Mouse (Mus musculus) spleen, adult 2 months (tissue): Measurements from ENCODE around the gene Ncf1. TPM values are rescaled to one million over a fixed set of nuclear protein-coding genes. Genes with fewer than 3 reads are reported as not detected.

ENCODE experiments used
- DNase-seq, 2 experiments: peaks; one replicate each; pipeline versions ENCODE4 v3.0.0 to v3.0.0-alpha.2; 2012 to 2021; ENCODE audit warnings: low spot score in 2 of 2, low read depth in 1 of 2
- H3K27ac ChIP-seq: fragments of 200-500 bp; 2 replicates; pipeline ENCODE4 v1.5.1; 2012; ENCODE audit warnings: low read length, inconsistent platforms; ENCODE audit not compliant: insufficient read depth
- H3K27me3 ChIP-seq: fragments of 200-500 bp; 2 replicates; pipeline ENCODE4 v1.6.1; 2012; ENCODE audit warnings: mild to moderate bottlenecking, moderate library complexity, low read length, inconsistent platforms; ENCODE audit not compliant: control insufficient read depth, insufficient read depth
- H3K36me3 ChIP-seq: fragments of 200-500 bp; 2 replicates; pipeline ENCODE4 v1.6.1; 2012; ENCODE audit warnings: mild to moderate bottlenecking, low read length, inconsistent platforms; ENCODE audit not compliant: control insufficient read depth, insufficient read depth
- H3K4me1 ChIP-seq: fragments of 200-500 bp; 2 replicates; pipeline ENCODE4 v1.6.1; 2011; ENCODE audit warnings: inconsistent platforms; ENCODE audit not compliant: control insufficient read depth, insufficient read depth, insufficient read length
- H3K4me3 ChIP-seq: fragments of 200-500 bp; 2 replicates; pipeline ENCODE4 v1.5.1; 2011; ENCODE audit warnings: mild to moderate bottlenecking, inconsistent platforms; ENCODE audit not compliant: insufficient read depth, insufficient read length; ENCODE audit errors: extremely low read depth
- CTCF ChIP-seq: fragments of 200-500 bp; IDR thresholded peaks from 2 replicates; pipeline ENCODE4 v1.5.1; 2011; ENCODE audit warnings: mild to moderate bottlenecking, inconsistent platforms; ENCODE audit not compliant: insufficient read depth, insufficient read length, insufficient replicate concordance; ENCODE audit errors: extremely low read depth
- POLR2A ChIP-seq: fragments of 200-500 bp; IDR thresholded peaks from 2 replicates; pipeline ENCODE4 v1.6.1; 2011; ENCODE audit warnings: low read depth, low read length, inconsistent platforms
- WGBS: fragments of 180-500 bp; shearing (Covaris S2); methylation state at CpG from one replicate; pipeline ENCODE4 v1.1.7; 2018; 5-methylcytosine and 5-hydroxymethylcytosine counted together
- polyA plus RNA-seq: library from polyadenylated mRNA; depleted of rRNA; stranded (reverse); fragments of >200 nt; gene quantifications from 2 replicates; pipeline ENCODE4 v1.2.3, GENCODE M21; 2012; rRNA removed

Ncf1 gene
- polyA plus RNA-seq, 1 experiment = 103 TPM

GRCm38 (mm10) chr5:134179871-134180270, 49.6 kb downstream of the Ncf1 start:
- peak; percentile 81 to 82 for DNase-seq
- WGBS = 14% methylated on average over 7 of the region's 7 CpGs
- H3K27ac ChIP-seq = no peak overlapping the region
- no peak overlapping the region for H3K4me3 ChIP-seq
- H3K27me3 ChIP-seq = no peaks in the 10 kb centered on the region
- TF ChIP-seq CTCF (peak; percentile 59; the same call in 1 of the 2 replicates), POLR2A (no peak)
- H3K36me3 ChIP-seq = no peaks in the 10 kb centered on the region
- peaks cover 9% of the 10 kb centered on the region for H3K4me1 ChIP-seq

- 88% methylated on average over 7 of the region's 7 CpGs for WGBS
Measured at GRCm38 (mm10) chr5:134178536-134178935, 50.9 kb downstream of the Ncf1 start.

GRCm38 (mm10) chr5:134176169-134176881, 53.1 kb downstream of the Ncf1 start, which contains the start of gene Rcc1l:
TSS of gene Rcc1l (minus strand) at chr5:134176774.
- no peaks in the 10 kb centered on the region for H3K36me3 ChIP-seq
- H3K27ac ChIP-seq = no peak within 1 kb of the TSS
- TF ChIP-seq CTCF (no peak), POLR2A (no peak)
- peak; percentile 75 to 80 for DNase-seq
- peak within 1 kb of the TSS; percentile 83 for H3K4me3 ChIP-seq
- WGBS = under 1% methylated on average over 69 of the region's 72 CpGs
- H3K27me3 ChIP-seq = no peaks in the 10 kb centered on the region
- H3K4me1 ChIP-seq = no peaks in the 10 kb centered on the region; the same call in 1 of the 2 replicates

More at GRCm38 (mm10) chr5:134178536-134178935, 50.9 kb downstream of the Ncf1 start:
- no peaks in the 10 kb centered on the region for H3K36me3 ChIP-seq
- no peak for DNase-seq
- no peak overlapping the region for H3K4me3 ChIP-seq
- no peak overlapping the region for H3K27ac ChIP-seq
- no peaks in the 10 kb centered on the region for H3K27me3 ChIP-seq
- H3K4me1 ChIP-seq = peaks cover 6% of the 10 kb centered on the region; the same call in 1 of the 2 replicates
- TF ChIP-seq POLR2A (no peak), CTCF (no peak)

GRCm38 (mm10) chr5:134175696-134176095, 53.7 kb downstream of the Ncf1 start:
- 18% methylated on average over 10 of the region's 10 CpGs for WGBS
- peak overlapping the region; percentile 83; the same call in 1 of the 2 replicates for H3K4me3 ChIP-seq
- H3K36me3 ChIP-seq = no peaks in the 10 kb centered on the region; the same call in 1 of the 2 replicates
- H3K27me3 ChIP-seq = no peaks in the 10 kb centered on the region
- H3K27ac ChIP-seq = no peak overlapping the region
- DNase-seq = no peak
- H3K4me1 ChIP-seq = no peaks in the 10 kb centered on the region; the same call in 1 of the 2 replicates
- no peak for TF ChIP-seq POLR2A
- no peak for TF ChIP-seq CTCF

GRCm38 (mm10) chr5:134173206-134173605, 56.2 kb downstream of the Ncf1 start:
- Histone ChIP-seq H3K27me3 (no peaks in the 10 kb centered on the region), H3K36me3 (peaks cover 1% of the 10 kb centered on the region; the same call in 1 of the 2 replicates), H3K4me3 (no peak overlapping the region), H3K27ac (no peak overlapping the region), H3K4me1 (no peaks in the 10 kb centered on the region; the same call in 1 of the 2 replicates)
- peak in 1 of 2 experiments; percentile 25 for DNase-seq
- TF ChIP-seq CTCF = peak; percentile 66; the same call in 1 of the 2 replicates
- TF ChIP-seq POLR2A = no peak
- 42% methylated on average over 4 of the region's 4 CpGs for WGBS

- Histone ChIP-seq H3K4me1 (no peaks in the 10 kb centered on the region), H3K27me3 (no peaks in the 10 kb centered on the region), H3K27ac (no peak overlapping the region), H3K4me3 (no peak overlapping the region), H3K36me3 (peaks cover 3% of the 10 kb centered on the region; the same call in 1 of the 2 replicates)
- WGBS = 89% methylated on average over 8 of the region's 8 CpGs
- no peak for DNase-seq
- TF ChIP-seq POLR2A = no peak
- no peak for TF ChIP-seq CTCF
Measured at GRCm38 (mm10) chr5:134170167-134170566, 59.3 kb downstream of the Ncf1 start.

Other genes with a start within 250 kb of the Ncf1 start
- gene Castor2, start 129.9 kb downstream of the Ncf1 start, polyA plus RNA-seq = 5.3 TPM in 2 replicates
- gene Rcc1l, start 52.9 kb downstream of the Ncf1 start, polyA plus RNA-seq = 10.7 and 12.0 TPM in 2 replicates
- gene Gtf2ird2, start 45.6 kb downstream of the Ncf1 start, polyA plus RNA-seq = 6.4 and 7.7 TPM in 2 replicates
- 44.7 and 48.2 TPM in 2 replicates for gene Gtf2i, start 85.1 kb upstream of the Ncf1 start, polyA plus RNA-seq
- gene Gtf2ird1, start 227.1 kb upstream of the Ncf1 start, polyA plus RNA-seq = 9.2 and 12.1 TPM in 2 replicates